18 mouse cellular contexts compared by ENCODE assay signal in the genomic region with DNA sequence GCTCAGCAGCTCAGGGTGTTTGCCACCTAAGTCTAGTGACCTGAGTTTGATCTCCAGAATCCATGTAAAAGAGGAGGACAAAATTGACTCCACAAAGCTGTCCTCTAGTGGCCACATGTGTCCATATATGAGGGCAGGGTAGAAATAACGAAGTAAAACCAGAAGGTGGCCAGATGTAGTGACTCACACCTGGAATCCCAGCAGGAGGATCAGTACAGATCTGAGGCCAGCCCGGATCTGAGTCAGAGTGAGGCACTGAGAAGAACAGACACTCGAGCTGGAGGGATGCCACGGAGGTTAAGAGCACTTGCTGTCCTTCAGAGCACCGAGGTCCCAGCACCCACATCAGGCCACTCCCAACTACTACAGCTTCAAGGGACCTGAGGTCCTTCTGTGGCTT.
DNase-seq lines count a peak whose midpoint lies in the region; TF ChIP-seq lines count a peak whose summit lies in the region.
"Had no signal": no experiment of that assay in that cellular context is flagged by ENCODE, and none has a peak within 500 bp of the region (broad histone marks: within the 10 kb centered on the region; RNA-seq: fewer than 3 reads in every experiment).

No protein-coding gene starts in this region.

- no peak overlapping the region for H3ac ChIP-seq in myocyte (ENCODE audit: control insufficient read depth, insufficient read length)

- peak overlapping the region; percentile 28 for H3K4me2 ChIP-seq in myocyte (ENCODE audit: low read depth)
- H3K4me2 ChIP-seq: hindbrain, embryonic 14.5 days; limb, embryonic 13.5 days had no signal

- H3K27ac ChIP-seq in layer of hippocampus, adult 2 months, result peak overlapping the region; percentile 53; the same call in 1 of the 2 replicates
- H3K27ac ChIP-seq: hindbrain, embryonic 14.5 days; limb, embryonic 13.5 days; liver, embryonic 14.5 days had no signal

- H3K36me3 ChIP-seq in myocyte (ENCODE audit: control insufficient read depth, insufficient read depth), result no peaks in the 10 kb centered on the region
- H3K36me3 ChIP-seq: limb, embryonic 13.5 days had no signal

- 0 out of 2 replicates have a peak, but pooled peaks have one; percentile 17 for TF ChIP-seq CTCF in layer of hippocampus, adult 2 months (conservative IDR thresholded peaks at IDR 0.05)

- H3K4me3 ChIP-seq in layer of hippocampus, adult 2 months, result no peak overlapping the region
- H3K4me3 ChIP-seq in myocyte, result no peak overlapping the region
- H3K4me3 ChIP-seq: erythroblast, embryonic 14.5 days; limb, embryonic 13.5 days had no signal

- DNase-seq in layer of hippocampus, adult 2 months (ENCODE audit: low spot score in 2 of 2), result no peak
- no peak for DNase-seq in layer of hippocampus, postnatal 36 days
- DNase-seq in Muller cell, postnatal 12 days (ENCODE audit: inconsistent ontology term), result peak; percentile 65
- DNase-seq in adrenal gland, postnatal 36 days, result peak; percentile 89
- no peak for DNase-seq in embryo, embryonic 10.5 days (ENCODE audit: low spot score)
- no peak for DNase-seq in testis, postnatal 10 days (ENCODE audit: low spot score)
- no peak for DNase-seq in left cerebral cortex, adult 9 months (ENCODE audit: low spot score in 2 of 2)
- DNase-seq: cerebellum, adult 11 months; gastrocnemius, postnatal 25 days; kidney, postnatal 10 days; layer of hippocampus, adult 9-11 months; midbrain, embryonic 14.5 days; right cerebral cortex, adult 18-20 months had no signal

- no peak for TF ChIP-seq POLR2A in myocyte (IDR thresholded peaks at IDR 0.05; ENCODE audit: insufficient read length, low read depth)

- H3K27me3 ChIP-seq in myocyte (ENCODE audit: control insufficient read depth, insufficient read depth, insufficient read length), result no peaks in the 10 kb centered on the region
- H3K27me3 ChIP-seq: limb, embryonic 13.5 days had no signal

- H3K79me2 ChIP-seq in myocyte (ENCODE audit: control insufficient read depth, insufficient read depth), result peaks cover 19% of the 10 kb centered on the region

TF ChIP-seq in myocyte, 11 proteins besides CTCF, POLR2A, EP300 and RAD21:
- TF ChIP-seq MYOD1 (IDR thresholded peaks at IDR 0.05; ENCODE audit: control insufficient read depth in 1 of 3, insufficient read length in 2 of 3, low read depth in 2 of 3) (peak in 1 of 3 experiments; percentile 13), REST (IDR thresholded peaks at IDR 0.05; ENCODE audit: insufficient read depth, insufficient read length) (no peak)

Comparison
In these comparisons a context has a peak if more than half of its experiments do, and no peak if none do; other contexts are left out.
1. DNase-seq: peak in Muller cell, postnatal 12 days (single experiment) and adrenal gland, postnatal 36 days (2 of 2); none in layer of hippocampus, adult 2 months (0 of 2), layer of hippocampus, postnatal 36 days (0 of 2), embryo, embryonic 10.5 days (single experiment), testis, postnatal 10 days (single experiment) and left cerebral cortex, adult 9 months (0 of 2).